Mouse (Mus musculus) spleen, postnatal 10 days (tissue): ENCODE results near the gene Mgll.

Experiments
- DNase-seq, 2 experiments: peaks; one replicate each; pipeline ENCODE4 v3.0.0; 2021 to 2022; ENCODE audit warnings: low spot score in 2 of 2

Mgll gene

DNA sequence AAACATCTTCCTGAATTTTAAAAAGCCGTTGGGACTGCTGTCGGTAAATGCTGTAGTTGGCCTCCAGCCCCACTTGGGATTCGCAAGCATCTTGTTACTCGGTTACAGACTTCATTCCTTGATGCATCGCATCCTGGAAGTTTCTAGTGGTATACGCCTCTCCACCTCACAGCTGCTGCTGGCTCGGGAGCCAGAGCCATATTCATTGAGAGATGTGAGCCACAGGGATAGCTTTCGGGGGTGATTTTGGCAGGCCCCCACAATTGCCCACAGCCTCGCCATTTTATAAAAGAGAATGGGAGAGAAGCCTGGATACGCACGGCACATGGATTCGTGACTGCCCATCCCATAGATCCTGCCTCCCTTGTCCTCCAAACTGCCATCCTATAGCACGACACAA is 69.7 kb downstream of the Mgll start:
- DNase-seq: no peak

DNA sequence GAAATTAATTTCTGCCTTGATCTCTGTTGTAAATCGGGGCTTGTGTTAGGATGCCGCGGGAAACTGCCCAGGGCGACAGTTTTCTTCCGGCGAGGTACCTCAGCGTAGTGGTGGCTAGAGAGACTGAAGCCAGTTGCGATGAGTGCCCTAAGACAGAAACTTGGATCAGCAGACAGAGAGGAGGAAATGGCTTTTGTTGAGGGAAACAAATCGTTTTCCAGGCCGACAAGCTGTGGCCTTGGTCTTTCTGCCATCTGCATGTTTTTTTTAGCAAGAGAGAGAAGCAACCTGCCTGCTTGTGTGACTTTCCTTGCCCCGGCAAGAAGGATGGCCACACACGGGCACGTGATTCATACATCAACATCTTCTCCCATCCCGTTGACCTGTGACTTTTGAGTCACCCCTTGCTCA is 70.4 kb downstream of the Mgll start:
- no peak for DNase-seq

GRCm38 (mm10) chr6:88800191-88800590 is 76.0 kb downstream of the Mgll start:
- DNase-seq: no peak

- no peak for DNase-seq
Measured at GRCm38 (mm10) chr6:88800735-88801134, 76.5 kb downstream of the Mgll start.

GRCm38 (mm10) chr6:88803051-88803450 is 78.8 kb downstream of the Mgll start:
- peak; percentile 49 to 54 for DNase-seq

DNA sequence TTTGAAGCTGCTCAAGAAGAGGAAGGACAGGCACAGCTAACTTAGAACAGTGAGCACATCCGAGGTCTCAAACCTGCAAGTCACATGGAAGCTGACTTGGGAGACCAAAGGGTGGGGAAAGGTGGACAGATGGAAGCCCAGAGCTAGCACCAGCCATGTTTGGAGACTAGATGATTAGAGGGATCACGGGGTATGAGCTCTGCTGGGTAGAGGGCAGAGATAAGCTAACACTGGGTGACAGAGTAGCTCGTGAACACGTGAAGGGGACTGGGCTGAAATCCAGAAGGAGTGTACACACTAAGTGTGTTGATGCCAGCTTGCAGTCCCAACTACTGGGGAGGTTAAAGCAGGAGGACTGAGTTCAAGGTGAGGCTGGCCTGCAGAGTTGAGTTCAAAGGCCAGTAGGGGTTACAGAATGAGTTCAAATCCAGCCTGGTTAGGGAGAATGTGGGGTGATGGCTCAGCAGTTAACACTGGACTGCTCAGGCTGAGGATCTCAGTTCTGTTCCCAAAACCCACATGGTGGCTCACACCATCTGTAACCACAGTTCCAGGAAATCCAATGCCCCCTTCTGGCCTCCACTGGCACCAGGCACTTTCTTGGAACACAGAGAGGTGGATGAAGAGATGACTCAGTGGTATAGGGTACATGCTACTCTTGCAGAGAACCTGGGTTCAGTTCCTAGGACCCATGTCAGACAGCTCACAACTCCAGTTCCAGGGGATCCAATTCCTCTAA is 79.9 kb downstream of the Mgll start:
- DNase-seq: no peak

DNA sequence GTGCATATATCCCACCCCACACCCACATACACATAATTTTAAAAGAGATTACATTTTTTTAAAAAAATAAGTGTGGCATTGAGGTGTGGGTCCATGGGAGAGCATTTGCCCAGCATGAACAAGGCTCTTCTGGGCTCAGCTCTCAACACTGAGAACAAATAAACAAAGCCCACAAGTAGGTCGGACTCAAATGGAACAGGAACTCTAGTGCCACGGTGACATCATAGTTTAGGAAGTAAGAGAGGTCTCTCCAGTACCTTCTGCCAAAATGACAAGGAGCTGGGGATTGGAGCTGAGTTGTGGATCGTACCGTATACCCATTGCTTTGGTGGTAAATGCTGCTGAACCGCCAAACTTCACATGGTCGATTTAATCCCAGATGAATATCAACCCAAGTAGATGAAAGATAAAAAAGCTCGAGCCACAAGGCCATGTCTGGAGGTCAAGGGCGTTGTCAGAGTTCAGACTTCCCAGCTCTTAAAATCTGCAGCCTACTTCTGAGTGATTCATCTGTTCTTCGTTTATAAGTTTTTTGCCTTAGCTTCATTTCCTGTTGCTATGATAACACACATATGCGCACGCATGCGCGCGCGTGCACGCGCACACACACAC is 80.9 kb downstream of the Mgll start:
- no peak for DNase-seq

DNA sequence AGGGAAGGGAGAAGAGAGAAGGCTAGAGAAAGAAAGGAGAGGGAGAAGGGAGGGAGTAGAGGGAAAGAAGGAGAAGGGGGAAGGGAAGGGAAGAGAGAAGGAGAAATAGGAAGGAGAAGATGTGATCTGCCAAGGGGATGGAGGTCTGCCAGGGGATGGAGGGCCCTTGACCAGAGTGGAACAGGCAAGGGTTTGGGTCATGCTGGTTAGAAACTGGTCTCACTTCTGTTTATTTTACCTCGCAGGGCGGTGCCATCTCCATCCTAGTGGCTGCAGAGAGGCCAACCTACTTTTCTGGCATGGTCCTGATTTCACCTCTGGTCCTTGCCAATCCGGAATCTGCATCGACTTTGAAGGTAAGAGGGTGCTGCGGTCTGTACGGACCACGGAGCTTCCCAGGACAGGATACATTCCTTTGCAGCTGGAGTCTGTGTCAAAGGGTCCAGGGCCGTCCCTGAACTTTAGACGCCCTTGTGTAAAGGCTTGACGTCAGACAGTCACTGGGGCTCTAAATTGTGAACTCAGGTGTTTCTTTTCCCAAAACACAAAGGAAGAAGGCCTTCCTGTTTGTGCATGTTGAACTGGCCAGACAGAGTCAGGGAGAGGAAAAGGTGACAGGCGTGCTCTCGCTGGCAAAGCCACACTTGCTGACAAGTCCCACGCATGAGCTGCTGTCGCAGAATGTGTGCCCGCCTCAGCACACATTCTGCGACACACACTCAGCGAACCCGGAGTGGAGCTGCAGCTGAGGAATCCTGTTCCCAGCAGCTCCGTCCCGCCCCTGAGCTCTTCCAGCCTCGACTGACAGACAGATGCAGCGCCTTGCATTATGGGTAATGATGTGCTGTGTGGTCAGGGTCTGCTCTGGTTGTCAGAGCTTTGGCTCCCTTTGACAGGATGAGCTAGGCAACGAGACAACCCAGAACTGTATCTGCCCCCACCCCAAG is 85.2 kb downstream of the Mgll start:
- no peak for DNase-seq

DNA sequence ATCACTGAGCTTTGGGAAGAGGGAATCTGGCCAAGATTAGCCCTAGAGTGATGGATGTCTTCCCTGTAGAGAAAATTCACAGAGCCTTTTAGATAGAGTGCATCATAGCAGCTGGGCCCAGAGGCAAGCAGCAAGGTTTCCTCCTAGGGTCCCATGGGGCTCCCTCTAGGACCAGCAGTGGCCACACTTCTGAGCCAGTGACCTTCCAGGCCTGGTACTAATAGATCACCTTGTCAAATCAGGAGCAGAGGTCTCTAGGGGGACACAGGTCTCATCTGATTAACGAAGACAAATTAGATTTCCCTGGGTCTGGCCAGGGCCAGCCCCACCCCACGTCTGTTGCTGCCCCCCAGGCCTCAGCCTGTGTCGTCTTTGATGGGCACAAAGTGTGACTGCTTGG is 86.1 kb downstream of the Mgll start:
- DNase-seq: no peak

- DNase-seq: no peak
Measured at GRCm38 (mm10) chr6:88811396-88811795, 87.2 kb downstream of the Mgll start.

- DNase-seq: no peak
Measured at GRCm38 (mm10) chr6:88811880-88812400, 87.7 kb downstream of the Mgll start.

GRCm38 (mm10) chr6:88812886-88813285 is 88.7 kb downstream of the Mgll start:
- DNase-seq: peak in 1 of 2 experiments; percentile 60

- DNase-seq: no peak
Measured at GRCm38 (mm10) chr6:88813832-88814231, 89.6 kb downstream of the Mgll start.

- no peak for DNase-seq
Measured at GRCm38 (mm10) chr6:88815036-88815435, 90.8 kb downstream of the Mgll start.

- no peak for DNase-seq
Measured at GRCm38 (mm10) chr6:88815489-88815888, 91.3 kb downstream of the Mgll start.

- DNase-seq: no peak
Measured at GRCm38 (mm10) chr6:88816913-88817312, 92.7 kb downstream of the Mgll start.

DNA sequence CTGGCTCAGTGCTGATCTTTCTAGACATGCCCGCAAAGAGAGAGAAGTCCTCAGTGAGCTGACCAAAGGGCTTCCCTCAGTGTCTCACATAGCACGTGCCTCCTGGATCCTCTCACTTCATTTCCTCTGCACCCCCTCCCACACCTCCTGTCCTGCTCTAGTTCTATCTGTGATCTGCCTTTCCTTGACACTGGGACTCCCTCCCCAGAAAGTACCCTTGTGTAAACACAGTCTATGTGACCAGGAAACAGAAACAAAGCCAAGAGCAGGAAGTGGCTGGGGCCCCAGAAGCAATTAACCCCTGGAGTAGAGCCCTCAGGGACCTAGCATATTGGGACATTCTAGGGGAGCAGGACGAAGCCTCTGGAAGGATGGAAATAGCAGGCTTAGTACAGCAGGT is 96.6 kb downstream of the Mgll start:
- DNase-seq: no peak

DNA sequence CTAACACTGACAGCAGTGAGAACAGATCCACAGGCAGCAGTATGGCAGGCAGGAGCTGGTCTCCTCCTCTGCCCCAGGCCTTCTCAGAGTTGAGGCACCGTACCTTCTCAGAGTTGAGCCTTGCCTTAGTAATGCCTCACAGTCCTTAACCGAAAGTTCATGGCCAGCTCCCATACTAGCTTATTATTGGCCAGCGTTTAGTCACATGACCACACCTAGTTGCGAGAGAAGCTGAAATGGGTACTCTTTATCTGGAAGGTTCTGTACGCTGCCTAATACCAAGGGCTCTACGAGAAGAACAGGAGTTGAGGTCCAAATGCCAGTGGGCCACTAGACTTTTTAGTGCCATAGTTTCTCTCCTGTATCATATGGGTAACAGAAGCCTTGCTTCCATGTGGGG is 97.1 kb downstream of the Mgll start:
- no peak for DNase-seq

GRCm38 (mm10) chr6:88821901-88822300 is 97.7 kb downstream of the Mgll start:
- DNase-seq: peak in 1 of 2 experiments; percentile 52

DNA sequence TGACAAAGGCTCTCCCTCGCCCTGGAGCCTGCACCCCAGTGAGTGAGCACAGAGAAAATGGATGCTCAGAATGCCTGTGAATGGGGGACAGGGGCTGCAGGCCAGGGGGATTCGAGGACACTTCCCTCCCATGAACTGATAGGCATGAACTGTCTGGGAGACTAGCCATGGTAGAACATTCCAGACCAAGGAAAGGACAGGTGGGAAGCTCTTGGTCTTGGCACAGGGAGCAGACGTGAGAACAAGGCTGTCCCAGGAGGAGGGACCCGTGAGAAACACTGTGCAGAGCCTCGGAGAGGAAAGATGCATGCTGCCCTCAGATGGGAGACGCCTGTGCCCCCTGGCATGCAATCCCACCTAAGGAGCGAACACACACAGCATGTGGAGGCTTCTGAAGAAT is 100.0 kb downstream of the Mgll start:
- no peak for DNase-seq

DNA sequence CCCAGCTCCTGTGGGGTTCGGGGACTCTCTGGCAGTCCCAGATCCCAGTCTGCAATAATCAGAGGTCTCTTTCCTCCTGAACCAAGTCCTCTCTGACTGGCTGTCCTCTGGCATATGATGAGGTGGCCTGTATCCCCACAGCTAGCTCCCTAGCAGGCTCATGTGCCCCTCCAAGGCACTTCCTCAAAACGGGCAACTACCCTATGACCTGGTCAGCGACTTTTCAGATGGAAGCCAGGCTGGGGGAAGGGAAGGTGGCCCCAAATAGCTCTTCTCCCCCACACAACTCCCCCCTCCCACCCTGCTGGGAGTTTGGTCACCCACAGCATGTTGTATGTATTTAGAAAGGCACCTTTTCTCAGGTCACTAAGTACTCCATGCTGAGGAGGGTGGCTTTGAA is 101.9 kb downstream of the Mgll start:
- DNase-seq: no peak

DNA sequence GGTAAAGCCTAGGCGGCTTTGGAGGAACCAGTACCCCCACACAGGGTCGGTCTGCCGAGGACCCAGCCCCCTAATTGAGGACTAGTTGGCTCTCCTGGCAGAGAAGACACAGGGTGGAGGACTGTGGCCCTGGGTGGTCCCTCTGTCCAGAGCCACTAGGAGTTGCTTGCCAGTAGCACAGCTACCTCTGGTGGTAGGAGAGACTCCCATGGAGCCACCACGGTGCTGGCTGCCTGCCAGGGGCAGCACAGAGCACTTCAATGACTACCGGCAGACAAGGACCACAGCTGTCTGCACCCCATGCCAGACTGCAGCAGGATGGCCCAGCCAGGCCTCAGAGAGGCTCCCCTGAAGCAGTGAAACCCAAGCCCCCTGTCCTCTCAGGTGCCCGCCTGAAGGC is 102.3 kb downstream of the Mgll start:
- DNase-seq: peak in 1 of 2 experiments; percentile 74
